Mouse (Mus musculus) midbrain, embryonic 12.5 days (tissue): Measurements from ENCODE around the gene Evx1. TPM values are rescaled to one million over a fixed set of nuclear protein-coding genes. Genes with fewer than 3 reads are reported as not detected.
A peak's percentile ranks its signal among the peaks of the same experiment; 100 is the strongest.

Experiments used
- ATAC-seq: fragments of 200-750 bp; cut with Nextera tagmentation; 2 replicates; pipeline ENCODE4 v1.8.0; 2017; ENCODE audit warnings: low read depth, moderate TSS enrichment, moderate library complexity; ENCODE audit not compliant: low FRiP score
- H3K27ac ChIP-seq: fragments of 300-500 bp; sonication (generic); replicated peaks from 2 replicates; pipeline ENCODE4 v1.5.1; 2016; ENCODE audit warnings: mild to moderate bottlenecking
- H3K27me3 ChIP-seq: fragments of 300-500 bp; sonication (generic); 2 replicates; pipeline ENCODE4 v1.6.1; 2016; ENCODE audit warnings: mild to moderate bottlenecking
- H3K36me3 ChIP-seq: fragments of 300-500 bp; sonication (generic); 2 replicates; pipeline ENCODE4 v1.6.1; 2016
- H3K4me1 ChIP-seq: fragments of 300-500 bp; sonication (generic); 2 replicates; pipeline ENCODE4 v1.6.1; 2016
- H3K4me2 ChIP-seq: fragments of 300-500 bp; sonication (generic); replicated peaks from 2 replicates; pipeline ENCODE4 v1.6.1; 2016; ENCODE audit warnings: mild to moderate bottlenecking, moderate library complexity
- H3K4me3 ChIP-seq: fragments of 300-500 bp; sonication (generic); 2 replicates; pipeline ENCODE4 v1.5.1; 2016; ENCODE audit warnings: mild to moderate bottlenecking
- H3K9ac ChIP-seq: fragments of 300-500 bp; sonication (generic); replicated peaks from 2 replicates; pipeline ENCODE4 v1.6.1; 2016; ENCODE audit warnings: mild to moderate bottlenecking, moderate library complexity
- H3K9me3 ChIP-seq: fragments of 300-500 bp; sonication (generic); 2 replicates; pipeline ENCODE4 v1.6.1; 2016; ENCODE audit warnings: mild to moderate bottlenecking
- WGBS: fragments of 180-500 bp; shearing (Covaris S2); methylation state at CpG from one replicate; pipeline ENCODE4 v1.1.7; 2016; 5-methylcytosine and 5-hydroxymethylcytosine counted together
- polyA plus RNA-seq: library from polyadenylated mRNA; unstranded; fragments of >200 nt; fragmentation: Nextera tagmentation; extraction: Ambion mirVana; gene quantifications from 2 replicates; pipeline ENCODE4 v1.2.1, GENCODE M21; 2016

Evx1 gene
- polyA plus RNA-seq, 1 experiment from 2014 or later: 0.82 TPM

DNA sequence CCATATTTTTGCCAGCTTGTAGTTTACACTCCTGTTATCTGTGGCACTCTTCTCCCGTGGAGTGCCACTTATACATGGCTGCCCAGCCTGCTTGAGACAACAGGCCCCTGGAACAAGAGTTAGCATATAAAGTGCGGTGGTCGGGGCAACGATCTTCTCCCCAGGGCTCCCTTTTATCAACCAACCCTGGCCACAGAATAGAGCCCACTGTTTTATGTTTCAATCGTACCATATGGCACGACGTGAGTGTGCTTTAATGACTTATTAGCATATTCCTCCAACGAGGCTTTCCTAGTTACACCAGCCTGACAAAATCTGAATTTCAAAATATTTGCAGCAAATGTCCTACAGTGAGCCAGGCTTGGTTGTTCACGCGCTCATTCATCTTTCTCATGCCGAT is 53.2 kb downstream of the Evx1 start:
- Histone ChIP-seq H3K27me3 (no peaks in the 10 kb centered on the region), H3K9ac (no peak overlapping the region), H3K4me2 (no peak overlapping the region), H3K36me3 (no peaks in the 10 kb centered on the region), H3K9me3 (no peaks in the 10 kb centered on the region), H3K27ac (peak overlapping the region; percentile 67), H3K4me3 (no peak overlapping the region), H3K4me1 (peaks cover 32% of the 10 kb centered on the region)
- peak; percentile 88 for ATAC-seq
- WGBS: 40% methylated on average over 11 of the region's 11 CpGs

DNA sequence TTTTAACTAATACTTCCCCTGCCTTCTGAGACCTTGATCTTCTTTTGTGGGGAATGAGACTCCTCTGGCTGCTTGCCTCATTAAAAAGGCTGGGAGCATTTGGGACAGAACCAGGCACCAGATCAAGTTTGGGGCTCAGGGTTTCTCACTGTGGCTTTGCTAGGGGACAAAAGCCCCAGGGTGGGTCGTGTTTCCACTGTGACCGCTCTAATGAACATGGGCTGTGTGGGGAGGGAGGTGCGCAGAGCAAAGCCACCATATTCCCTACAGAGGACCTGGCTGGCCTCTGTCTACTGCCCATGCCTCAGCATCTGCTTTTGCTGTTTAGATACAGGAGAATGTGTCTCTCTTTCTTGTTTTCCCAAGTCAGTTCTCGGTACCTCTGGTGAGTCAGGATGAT is 53.8 kb downstream of the Evx1 start:
- H3K27me3 ChIP-seq: no peaks in the 10 kb centered on the region
- H3K9me3 ChIP-seq: no peaks in the 10 kb centered on the region
- H3K4me3 ChIP-seq: no peak overlapping the region
- peak; percentile 16; the same call in 1 of the 2 replicates for ATAC-seq
- H3K4me2 ChIP-seq: no peak overlapping the region
- peaks cover 32% of the 10 kb centered on the region for H3K4me1 ChIP-seq
- peak overlapping the region; percentile 67 for H3K27ac ChIP-seq
- no peaks in the 10 kb centered on the region for H3K36me3 ChIP-seq
- no peak overlapping the region for H3K9ac ChIP-seq
- 69% methylated on average over 4 of the region's 4 CpGs for WGBS

Other genes with a start within 250 kb of the Evx1 start
- 0.48 and 0.83 TPM in 2 replicates for gene Hoxa1, start 155.2 kb upstream of the Evx1 start, polyA plus RNA-seq
- gene Hoxa2, start 148.7 kb upstream of the Evx1 start, polyA plus RNA-seq: 0.13 TPM in 1 of 2 replicates, not detected in the other
- gene 5730596B20Rik, start 136.0 kb upstream of the Evx1 start, polyA plus RNA-seq: not detected in 2 replicates
- not detected in 2 replicates for gene Hoxa4, start 121.7 kb upstream of the Evx1 start, polyA plus RNA-seq
- gene Hoxa5, start 108.9 kb upstream of the Evx1 start, polyA plus RNA-seq: not detected in 2 replicates
- not detected in 2 replicates for gene Hoxa6, start 104.8 kb upstream of the Evx1 start, polyA plus RNA-seq
- gene Hoxa3, start 100.2 kb upstream of the Evx1 start, polyA plus RNA-seq: 0.09 TPM in 1 of 2 replicates, not detected in the other
- gene Gm28308, start 100.2 kb upstream of the Evx1 start, polyA plus RNA-seq: not detected in 2 replicates
- not detected in 2 replicates for gene Hoxa7, start 91.6 kb upstream of the Evx1 start, polyA plus RNA-seq
- not detected in 2 replicates for gene Hoxa9, start 82.4 kb upstream of the Evx1 start, polyA plus RNA-seq
- not detected in 2 replicates for gene Hoxa10, start 72.6 kb upstream of the Evx1 start, polyA plus RNA-seq
- gene Hoxa11, start 67.7 kb upstream of the Evx1 start, polyA plus RNA-seq: not detected in 2 replicates
- gene Hoxa13, start 52.6 kb upstream of the Evx1 start, polyA plus RNA-seq: not detected in 2 replicates